Mouse (Mus musculus): ENCODE results near the gene Aes.

Aes gene

GRCm38 (mm10) chr10:81545161-81545747 is 14.0 kb upstream of the Aes start, which contains the start of gene Gna11:
Gene Gna11, minus strand, starts transcription at chr10:81545190.
- peak; percentile 99 for DNase-seq (ENCODE audit: low spot score)

GRCm38 (mm10) chr10:81546332-81546731 is 13.0 kb upstream of the Aes start:
- DNase-seq (ENCODE audit: low spot score): no peak

DNA sequence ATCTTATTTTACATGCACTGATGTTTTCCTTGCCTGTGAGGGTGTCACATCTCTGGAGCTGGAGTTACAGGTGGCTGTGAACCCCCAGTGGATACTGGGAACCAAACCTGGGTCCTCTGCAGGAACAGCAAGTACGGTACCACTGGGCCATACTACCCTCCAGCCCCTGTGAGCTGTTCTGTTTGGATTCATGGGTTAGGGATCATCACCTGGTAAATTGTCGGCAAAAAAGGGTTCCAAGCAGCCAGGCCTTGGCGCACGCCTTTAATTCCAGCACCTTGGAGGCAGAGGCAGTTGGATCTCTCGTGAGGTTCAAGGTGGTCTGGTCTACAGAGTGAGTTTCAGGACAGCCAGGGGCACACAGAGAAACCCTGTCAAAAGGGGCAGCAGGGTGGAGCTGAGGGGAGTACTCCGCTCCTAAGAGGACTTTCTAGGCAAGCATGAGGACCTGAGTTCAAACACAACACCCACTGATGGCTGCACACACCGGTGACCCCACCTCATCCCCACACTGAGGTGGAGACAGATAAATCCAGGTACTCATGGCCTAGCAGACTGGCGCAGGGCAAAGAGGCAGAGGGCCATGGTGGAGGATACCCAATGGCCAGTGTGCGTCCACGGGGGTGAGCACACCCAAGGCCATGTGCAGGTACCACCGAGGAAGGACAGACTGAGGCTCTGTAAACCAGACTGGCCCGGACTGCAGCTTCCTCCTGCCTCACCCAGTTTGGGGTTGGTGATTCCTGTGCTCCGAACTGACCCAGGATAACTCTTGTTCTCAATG is 12.3 kb upstream of the Aes start:
- DNase-seq (ENCODE audit: low spot score): no peak

DNA sequence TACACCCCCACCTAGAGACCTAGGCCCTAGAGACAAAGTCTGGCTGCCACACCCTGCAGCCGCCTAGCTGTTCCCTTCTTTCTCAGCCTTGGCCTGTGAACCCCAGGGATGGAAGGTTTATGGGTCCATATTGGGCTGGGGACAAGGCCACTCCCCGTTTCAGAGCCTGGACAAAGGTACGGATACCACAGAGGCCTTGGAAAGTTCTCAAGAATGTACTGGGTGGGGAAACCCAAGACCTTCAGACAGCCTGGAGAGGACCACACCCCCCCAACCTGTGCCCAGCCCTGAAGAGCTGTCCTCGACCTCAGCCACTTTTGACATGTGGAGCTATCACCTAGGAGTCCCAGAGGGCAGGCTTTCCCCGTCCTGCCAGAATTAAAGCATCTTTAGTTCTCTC is 10.3 kb upstream of the Aes start:
- DNase-seq (ENCODE audit: low spot score): no peak

GRCm38 (mm10) chr10:81550257-81550656 is 9.0 kb upstream of the Aes start:
- no peak for DNase-seq (ENCODE audit: low spot score)

- peak; percentile 79 for DNase-seq (ENCODE audit: low spot score)
Measured at GRCm38 (mm10) chr10:81551597-81552102, 7.6 kb upstream of the Aes start.

- no peak for DNase-seq (ENCODE audit: low spot score)
Measured at GRCm38 (mm10) chr10:81553232-81553631, 6.1 kb upstream of the Aes start.

DNA sequence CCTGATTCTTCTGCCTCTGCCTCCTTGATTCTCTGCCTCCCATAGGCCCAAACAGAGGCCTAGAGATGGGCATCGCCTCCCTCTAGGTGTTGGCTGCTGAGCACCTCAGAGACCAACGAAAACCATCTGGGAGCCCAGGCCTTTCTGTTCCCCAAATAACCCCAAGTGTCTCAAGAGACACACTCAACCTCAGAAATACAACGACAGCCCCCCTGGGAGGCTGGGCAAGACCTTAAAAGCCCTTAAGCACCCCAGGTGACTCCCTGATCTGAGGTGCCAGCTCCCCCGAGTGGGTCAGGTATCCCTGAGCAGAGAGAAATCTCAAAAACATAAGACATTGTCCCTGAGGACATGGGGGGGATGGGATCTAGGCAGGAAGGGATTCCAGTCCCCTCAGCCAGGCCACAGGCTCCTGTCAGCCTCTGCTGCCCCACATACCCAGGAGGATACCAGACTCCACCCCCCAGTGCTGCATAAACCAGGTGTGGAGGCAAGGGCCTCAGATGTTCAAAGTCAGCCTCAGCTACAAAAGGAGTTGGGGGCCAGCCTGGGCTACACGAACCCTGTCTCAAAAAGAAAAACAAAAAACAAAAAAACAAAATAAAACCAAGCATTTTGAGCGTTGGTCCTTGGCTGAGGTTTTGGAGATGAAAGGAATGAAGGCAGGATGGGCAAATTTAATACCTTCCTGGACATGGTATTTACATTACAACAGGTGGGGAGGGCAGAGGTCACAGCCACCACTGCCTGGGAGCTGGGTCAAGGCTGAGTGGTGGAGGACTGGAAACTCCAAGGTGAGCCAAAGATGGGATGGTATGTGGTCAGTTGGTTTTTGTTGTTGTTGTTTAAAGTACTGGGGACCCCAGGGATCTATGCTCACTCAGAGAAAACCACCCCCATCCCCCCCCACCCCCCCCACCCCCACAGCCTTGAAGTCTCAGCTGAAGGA is 5.2 kb upstream of the Aes start:
- DNase-seq (ENCODE audit: low spot score): no peak

DNA sequence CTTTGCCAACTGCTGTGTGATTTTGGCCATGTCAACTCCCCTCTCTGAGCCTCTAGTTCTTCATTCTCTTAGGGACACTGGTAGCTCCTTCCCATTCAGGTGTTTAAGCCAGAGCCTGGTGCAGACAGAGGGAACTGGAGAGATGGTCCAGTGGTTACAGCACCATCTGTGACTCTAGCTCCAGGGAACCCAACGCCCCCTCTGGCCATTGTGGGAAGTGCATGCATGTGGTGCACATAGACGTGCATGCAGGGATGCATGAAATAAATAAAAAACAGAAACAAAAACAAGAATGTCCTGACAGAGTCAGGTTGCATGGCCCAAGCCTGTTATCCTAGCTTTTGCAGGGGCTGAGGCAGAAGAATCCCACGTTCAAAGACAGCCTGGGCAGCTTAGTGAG is 3.0 kb upstream of the Aes start:
- no peak for DNase-seq (ENCODE audit: low spot score)

DNA sequence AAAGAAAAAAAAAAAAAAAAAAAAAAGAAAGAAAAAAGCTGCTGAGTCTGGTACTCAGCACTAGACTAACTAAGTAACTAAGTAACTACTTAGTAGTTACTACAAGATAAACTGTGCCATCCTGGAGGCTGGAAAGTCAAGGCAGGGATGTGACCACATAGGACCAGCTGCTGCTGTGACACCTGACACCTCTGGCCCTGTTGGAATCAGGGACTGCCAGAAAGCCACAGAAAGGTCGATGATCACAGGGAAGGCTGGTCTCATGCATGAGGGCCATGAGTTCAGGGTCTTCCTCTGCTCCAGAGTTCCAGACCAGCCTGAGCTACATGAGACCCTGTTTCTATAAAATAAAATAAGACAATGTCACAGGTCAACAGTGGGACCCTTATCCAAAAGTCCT is 1.8 kb upstream of the Aes start:
- no peak for DNase-seq (ENCODE audit: low spot score)

- no peak for DNase-seq (ENCODE audit: low spot score)
Measured at GRCm38 (mm10) chr10:81559627-81560539, 595 bp downstream of the Aes start.

DNA sequence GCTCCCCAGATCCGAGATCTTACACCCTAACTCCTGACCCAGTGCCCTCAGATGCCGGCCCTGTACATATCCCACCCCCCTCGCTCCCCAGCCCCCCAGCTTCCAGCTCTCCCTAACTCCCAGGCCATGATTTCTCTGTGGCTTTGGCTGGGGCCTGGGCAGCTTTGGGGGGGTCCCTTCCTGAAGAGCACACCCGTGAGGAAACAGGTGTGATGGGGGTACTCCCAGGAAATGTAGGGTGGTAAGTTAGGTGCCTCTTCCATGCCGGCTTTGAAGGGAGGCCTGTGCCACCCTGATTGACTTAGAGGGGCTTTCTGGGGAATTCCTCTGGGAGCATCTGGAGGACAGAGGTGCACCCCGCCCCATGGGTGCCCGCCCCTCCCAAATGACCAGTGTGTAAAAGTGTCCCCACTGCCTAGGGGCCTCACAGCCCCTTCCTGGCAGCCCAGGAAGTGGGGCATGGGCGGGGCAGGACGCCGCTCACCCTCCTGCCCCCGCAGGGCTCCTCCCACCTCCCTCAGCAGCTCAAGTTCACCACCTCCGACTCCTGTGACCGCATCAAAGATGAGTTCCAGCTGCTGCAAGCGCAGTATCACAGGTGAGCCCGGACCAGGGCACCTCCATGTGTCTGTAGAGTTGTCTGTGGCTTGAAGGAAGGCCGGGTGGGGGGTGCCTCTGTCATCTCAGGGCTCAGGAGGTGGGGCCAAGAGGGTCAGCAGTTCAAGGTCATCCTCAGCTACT is 1.6 kb downstream of the Aes start:
- no peak for DNase-seq (ENCODE audit: low spot score)

DNA sequence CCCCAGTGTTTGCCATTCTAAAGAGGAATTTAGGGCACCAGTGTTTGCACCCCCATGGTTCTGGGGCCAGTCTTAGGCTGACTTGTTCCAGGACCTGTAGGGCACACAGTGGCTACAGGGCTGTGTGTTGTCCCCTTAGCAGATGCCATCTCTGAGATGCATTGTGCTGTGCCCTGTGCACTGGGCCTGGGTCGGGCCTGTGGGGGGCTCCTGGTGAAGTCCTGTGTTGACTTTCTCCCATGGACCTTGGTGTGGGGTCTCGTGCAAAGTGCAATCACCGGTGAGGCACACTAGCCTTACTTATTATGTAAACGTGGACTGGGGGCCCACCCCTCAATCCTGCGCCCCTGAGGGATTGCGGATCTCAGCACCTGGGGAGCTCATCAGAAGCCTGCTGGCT is 3.1 kb downstream of the Aes start:
- DNase-seq (ENCODE audit: low spot score): no peak

DNA sequence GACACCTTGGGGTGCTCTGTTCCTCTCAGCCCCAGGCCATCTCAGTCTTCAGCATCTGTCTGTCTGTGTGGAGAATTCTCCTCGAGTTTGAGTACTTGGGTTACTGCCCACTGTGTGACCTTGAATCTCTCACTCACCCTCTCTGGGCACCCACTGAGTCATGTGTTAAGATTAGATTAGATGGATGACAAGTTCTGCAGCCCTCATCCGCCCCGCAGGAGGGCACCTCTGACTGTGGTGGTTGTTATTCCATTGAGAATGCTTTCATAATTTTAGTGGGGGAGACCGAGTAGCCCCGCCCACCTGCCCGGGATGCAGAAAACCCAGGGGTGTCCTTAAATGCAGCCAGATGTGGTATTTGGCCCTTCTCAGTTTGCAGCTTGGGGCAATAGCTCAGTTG is 4.2 kb downstream of the Aes start:
- no peak for DNase-seq (ENCODE audit: low spot score)

DNA sequence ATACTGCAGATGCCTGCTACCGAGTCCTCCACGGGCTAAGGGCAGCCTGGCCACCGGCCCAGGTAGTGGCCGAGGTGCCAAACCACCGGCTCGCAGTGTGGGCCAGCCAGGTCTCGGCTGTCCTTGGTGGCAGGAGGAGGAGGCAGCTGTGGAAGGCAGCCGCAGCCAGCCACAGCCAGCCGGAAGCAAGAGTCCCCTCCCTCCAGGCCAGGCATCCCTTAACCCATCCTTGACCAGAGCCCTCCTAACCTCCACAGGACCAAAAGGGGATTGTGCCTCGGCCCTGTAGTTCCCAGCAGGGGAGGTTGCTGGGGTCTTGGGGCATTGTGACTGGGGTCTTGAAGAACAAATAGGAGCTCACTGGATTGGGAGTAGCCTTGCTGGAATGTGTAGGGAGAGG is 4.9 kb downstream of the Aes start:
- DNase-seq (ENCODE audit: low spot score): no peak

GRCm38 (mm10) chr10:81564734-81565133 is 5.4 kb downstream of the Aes start:
- no peak for DNase-seq (ENCODE audit: low spot score)

- no peak for DNase-seq (ENCODE audit: low spot score)
Measured at GRCm38 (mm10) chr10:81565257-81566228, 6.3 kb downstream of the Aes start.

GRCm38 (mm10) chr10:81568381-81569191 is 9.3 kb downstream of the Aes start:
- DNase-seq (ENCODE audit: low spot score): no peak
